Mouse (Mus musculus): Measurements from ENCODE around the gene Iqub. TPM values are rescaled to one million over a fixed set of nuclear protein-coding genes. Genes with fewer than 3 reads are reported as not detected.

Iqub gene
- polyA plus RNA-seq (2015; fragmentation: Nextera tagmentation; extraction: Ambion mirVana) = 0.05 and 0.12 TPM in 2 replicates

DNA sequence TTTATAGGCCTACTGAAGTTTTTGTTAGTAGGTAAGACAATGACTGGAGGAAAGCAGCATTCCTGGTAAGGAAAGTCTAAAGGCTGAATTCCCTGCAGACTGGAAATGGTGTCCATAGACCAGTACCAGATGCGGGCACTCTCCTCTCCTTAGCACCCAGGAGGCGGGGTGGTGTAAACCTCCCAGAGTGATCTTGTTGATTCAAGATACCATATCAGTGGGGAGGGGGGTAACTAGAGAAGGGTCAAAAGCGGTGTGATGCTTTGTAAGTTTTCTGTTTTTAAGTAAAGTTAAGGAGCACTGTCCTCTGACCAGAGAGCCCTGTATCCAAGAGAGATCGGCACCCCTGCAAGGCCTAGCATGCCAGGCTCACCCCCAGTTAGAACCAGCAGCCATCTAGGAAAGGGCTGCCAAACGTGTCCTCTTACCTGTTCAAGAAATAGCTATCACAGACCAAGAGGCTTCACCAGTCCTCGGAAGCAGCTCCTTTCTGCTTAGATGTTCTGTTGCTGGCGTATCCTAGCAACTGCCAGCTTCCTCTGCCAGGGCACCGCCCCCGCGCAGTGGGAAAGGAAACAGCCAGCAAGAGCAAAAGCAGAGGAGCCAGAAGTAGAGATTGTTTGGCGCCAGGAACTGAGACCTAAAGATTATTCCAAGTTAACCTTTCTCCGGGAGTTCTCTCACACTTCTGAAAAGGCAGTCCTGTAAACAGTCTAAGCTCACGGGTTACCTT is at the start of gene Iqub:
Iqub (minus strand) TSS at position 516 of the 733 bp plus-strand sequence.
- peak; percentile 86 for ATAC-seq (replicated peaks; ENCODE audit: low FRiP score)
- 25% methylated on average over 13 of the region's 13 CpGs for WGBS

DNA sequence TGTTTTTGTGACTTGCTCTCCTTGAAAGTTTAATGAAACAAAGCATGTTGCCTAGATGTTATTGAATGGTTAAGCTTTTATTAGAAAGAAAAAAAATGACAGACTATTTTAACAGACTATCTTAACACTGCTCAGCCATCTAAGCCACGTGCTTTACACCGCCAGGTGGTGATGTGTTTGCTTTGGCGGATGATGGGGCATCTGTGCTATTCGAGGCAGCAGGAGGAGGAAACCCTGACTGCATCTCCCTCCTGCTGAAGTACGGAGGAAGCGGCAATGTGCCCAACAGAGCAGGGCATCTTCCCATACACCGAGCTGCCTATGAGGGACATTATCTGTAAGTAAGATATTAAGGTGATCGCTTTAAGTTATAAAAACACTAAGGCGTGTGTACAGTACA is 49.2 kb upstream of the Iqub start:
- Histone ChIP-seq H3K27me3 (no peaks in the 10 kb centered on the region), H3K36me3 (no peaks in the 10 kb centered on the region), H3K9me3 (replicated peaks) (no peaks in the 10 kb centered on the region), H3K4me3 (replicated peaks) (no peak overlapping the region), H3K27ac (no peak overlapping the region), H3K4me1 (no peaks in the 10 kb centered on the region), H3K4me2 (no peak overlapping the region), H3K9ac (no peak overlapping the region)
- no peak for ATAC-seq (replicated peaks; ENCODE audit: low FRiP score)
- WGBS = 76% methylated on average over 9 of the region's 9 CpGs

More for the DNA sequence above, at the start of gene Iqub:
- Histone ChIP-seq H3K27ac (no peak within 1 kb of the TSS; the same call in 1 of the 2 replicates), H3K4me1 (peaks cover 6% of the 10 kb centered on the region), H3K36me3 (peaks cover 20% of the 10 kb centered on the region), H3K9me3 (replicated peaks) (no peaks in the 10 kb centered on the region), H3K4me3 (replicated peaks) (no peak within 1 kb of the TSS), H3K4me2 (peak within 1 kb of the TSS; percentile 25), H3K27me3 (no peaks in the 10 kb centered on the region), H3K9ac (no peak within 1 kb of the TSS)

DNA sequence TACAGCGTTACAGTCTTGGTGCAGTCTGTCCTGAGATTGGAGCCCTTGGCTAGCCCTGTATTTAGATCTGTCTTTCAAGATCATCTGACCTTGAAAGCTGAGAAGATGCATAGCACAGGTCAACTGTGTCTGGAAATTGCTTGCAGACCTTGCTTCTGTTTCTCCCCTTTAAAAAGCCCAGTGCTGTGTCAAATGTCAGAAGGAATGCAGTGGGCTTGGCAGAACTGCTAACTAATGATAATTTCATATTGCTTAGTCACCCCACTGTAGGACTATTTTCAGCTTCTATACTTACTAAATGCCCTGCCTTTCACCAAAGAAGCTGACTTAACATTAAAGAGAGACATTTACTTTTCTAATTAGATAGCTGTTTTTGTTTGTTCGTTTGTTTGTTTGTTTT is 40.6 kb upstream of the Iqub start:
- H3K9me3 ChIP-seq (replicated peaks) = no peaks in the 10 kb centered on the region
- WGBS = 72% methylated on average over 2 of the region's 2 CpGs

DNA sequence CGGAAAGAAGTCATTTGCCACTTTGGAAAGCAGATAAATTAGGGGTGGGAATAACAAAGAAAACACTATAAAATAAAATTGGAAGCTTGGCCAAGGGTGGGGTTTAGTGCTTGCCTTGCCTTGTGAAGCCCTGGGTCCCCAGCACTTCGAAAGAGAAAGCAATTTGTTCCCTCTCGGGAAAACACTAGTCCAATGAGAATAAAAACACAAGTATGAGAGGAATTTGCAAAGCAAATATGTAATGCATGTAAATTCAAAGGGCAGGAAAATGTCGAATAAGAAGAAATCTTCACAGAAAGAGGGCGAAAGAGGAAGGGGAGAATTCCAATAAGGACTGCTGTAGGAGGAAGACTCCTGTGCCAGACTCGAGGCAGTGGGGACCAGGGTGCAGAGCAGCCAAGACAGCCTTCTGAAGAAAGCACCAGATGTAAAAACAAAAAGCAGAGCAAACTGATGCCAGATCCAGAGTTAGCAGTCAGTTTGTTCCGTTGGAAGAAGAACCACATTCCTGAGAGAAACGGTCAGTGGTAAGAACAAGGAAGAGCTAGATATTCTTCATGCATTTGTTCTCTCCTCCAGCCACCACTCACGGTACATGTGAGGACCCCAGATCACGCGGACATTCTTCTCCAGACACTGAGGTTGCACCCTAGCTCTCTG is 39.7 kb upstream of the Iqub start:
- H3K4me1 ChIP-seq = peaks cover 17% of the 10 kb centered on the region
- H3K27me3 ChIP-seq = no peaks in the 10 kb centered on the region
- peak overlapping the region; percentile 62 for H3K27ac ChIP-seq
- H3K9me3 ChIP-seq (replicated peaks) = no peaks in the 10 kb centered on the region
- ATAC-seq (replicated peaks; ENCODE audit: low FRiP score) = no peak
- H3K4me3 ChIP-seq (replicated peaks) = no peak overlapping the region
- 0 out of 2 replicates have a peak overlapping the region, but pooled peaks have one; percentile 9 for H3K4me2 ChIP-seq
- no peaks in the 10 kb centered on the region for H3K36me3 ChIP-seq
- H3K9ac ChIP-seq = no peak overlapping the region
- WGBS = 57% methylated on average over 11 of the region's 11 CpGs

More for the DNA sequence above, 40.6 kb upstream of the Iqub start:
- no peak for ATAC-seq (replicated peaks; ENCODE audit: low FRiP score)
- Histone ChIP-seq H3K4me1 (peaks cover 17% of the 10 kb centered on the region), H3K4me2 (no peak overlapping the region), H3K36me3 (no peaks in the 10 kb centered on the region), H3K27ac (no peak overlapping the region), H3K4me3 (replicated peaks) (no peak overlapping the region), H3K9ac (no peak overlapping the region), H3K27me3 (no peaks in the 10 kb centered on the region)

DNA sequence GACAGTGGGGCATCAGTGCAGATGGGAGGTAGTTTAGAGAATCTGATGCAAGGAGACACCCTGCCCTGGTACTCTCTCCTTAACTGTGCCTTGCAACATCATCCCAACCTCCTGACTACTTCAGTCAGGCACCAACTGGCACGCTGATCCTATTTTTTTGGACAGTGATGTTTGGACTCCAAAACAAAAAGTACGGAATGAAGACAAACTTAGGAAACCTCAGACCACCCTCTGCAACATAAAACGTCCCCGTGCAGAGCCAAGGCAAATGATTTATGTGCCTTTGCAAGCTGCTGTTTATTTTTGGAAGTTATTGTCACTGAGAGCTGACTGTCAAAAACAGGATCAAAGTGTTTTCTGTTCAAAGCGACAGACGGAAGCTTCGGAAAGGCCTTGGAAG is 37.2 kb upstream of the Iqub start:
- H3K9ac ChIP-seq = no peak overlapping the region
- WGBS = 24% methylated on average over 7 of the region's 7 CpGs
- no peaks in the 10 kb centered on the region for H3K9me3 ChIP-seq (replicated peaks)
- ATAC-seq (replicated peaks; ENCODE audit: low FRiP score) = no peak
- H3K4me2 ChIP-seq = no peak overlapping the region
- no peaks in the 10 kb centered on the region for H3K27me3 ChIP-seq
- no peak overlapping the region for H3K4me3 ChIP-seq (replicated peaks)
- H3K36me3 ChIP-seq = no peaks in the 10 kb centered on the region
- H3K4me1 ChIP-seq = peaks cover 17% of the 10 kb centered on the region
- H3K27ac ChIP-seq = no peak overlapping the region

DNA sequence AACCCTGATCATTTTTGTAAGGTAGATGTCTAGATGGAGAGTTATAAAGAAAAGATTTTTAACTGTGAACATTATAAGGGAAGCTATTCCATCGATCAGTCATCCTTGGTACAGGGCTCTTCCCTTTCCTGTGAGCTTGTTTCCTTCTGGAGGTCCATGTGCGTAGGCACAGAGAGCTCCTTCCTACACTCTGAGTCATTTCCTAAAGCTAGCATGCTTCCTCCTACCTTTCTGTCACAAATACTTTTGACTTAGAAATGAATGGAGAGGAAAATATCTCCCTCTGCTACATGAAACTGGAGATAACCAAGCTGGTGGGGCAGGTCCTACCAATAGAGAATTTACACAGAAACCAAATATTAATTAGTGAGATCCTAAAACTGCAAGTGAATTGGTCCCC is 34.9 kb upstream of the Iqub start:
- Histone ChIP-seq H3K4me2 (no peak overlapping the region), H3K9ac (no peak overlapping the region), H3K4me1 (peaks cover 14% of the 10 kb centered on the region), H3K27me3 (no peaks in the 10 kb centered on the region), H3K9me3 (replicated peaks) (no peaks in the 10 kb centered on the region), H3K4me3 (replicated peaks) (no peak overlapping the region), H3K36me3 (no peaks in the 10 kb centered on the region), H3K27ac (no peak overlapping the region)
- 78% methylated on average over 2 of the region's 2 CpGs for WGBS
- no peak for ATAC-seq (replicated peaks; ENCODE audit: low FRiP score)

DNA sequence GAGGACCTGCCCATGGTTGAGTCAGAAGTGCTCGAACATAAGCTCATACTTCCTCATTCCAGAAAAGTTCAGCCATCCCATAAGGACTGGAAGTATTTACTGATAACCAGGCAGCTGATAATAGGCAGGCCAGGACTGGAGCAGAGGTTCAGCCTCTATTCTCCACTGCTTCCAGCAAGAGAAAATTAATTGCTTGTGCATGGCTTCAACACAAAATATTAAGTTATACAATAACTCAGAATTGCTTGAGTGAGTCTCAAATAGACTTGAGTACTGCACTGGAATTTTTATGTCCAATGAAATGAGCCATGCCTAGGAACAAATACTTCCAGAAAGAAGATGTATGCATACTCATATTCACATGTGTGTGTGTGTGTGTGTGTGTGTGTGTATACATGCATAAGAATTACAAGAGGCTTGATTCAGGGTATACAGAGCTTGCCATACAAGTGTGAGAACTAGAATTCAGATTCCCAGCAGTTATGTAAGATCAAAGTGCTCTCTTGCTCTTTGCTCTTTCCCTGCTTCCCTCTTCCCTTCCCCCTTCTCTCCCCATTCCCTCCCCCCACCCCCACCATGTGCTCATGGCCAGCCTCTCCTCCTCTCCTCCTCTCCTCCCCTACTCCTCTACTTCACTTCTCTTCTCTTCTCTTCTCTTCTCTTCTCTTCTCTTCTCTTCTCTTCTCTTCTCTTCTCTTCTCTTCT is 32.0 kb upstream of the Iqub start:
- Histone ChIP-seq H3K4me3 (replicated peaks) (no peak overlapping the region), H3K27me3 (no peaks in the 10 kb centered on the region), H3K27ac (peak overlapping the region; percentile 86), H3K36me3 (no peaks in the 10 kb centered on the region), H3K9me3 (replicated peaks) (no peaks in the 10 kb centered on the region), H3K4me1 (peaks cover 4% of the 10 kb centered on the region), H3K9ac (no peak overlapping the region), H3K4me2 (no peak overlapping the region)
- peak; percentile 89 for ATAC-seq (replicated peaks; ENCODE audit: low FRiP score)
- WGBS = 64% methylated on average over 1 of the region's 1 CpGs

DNA sequence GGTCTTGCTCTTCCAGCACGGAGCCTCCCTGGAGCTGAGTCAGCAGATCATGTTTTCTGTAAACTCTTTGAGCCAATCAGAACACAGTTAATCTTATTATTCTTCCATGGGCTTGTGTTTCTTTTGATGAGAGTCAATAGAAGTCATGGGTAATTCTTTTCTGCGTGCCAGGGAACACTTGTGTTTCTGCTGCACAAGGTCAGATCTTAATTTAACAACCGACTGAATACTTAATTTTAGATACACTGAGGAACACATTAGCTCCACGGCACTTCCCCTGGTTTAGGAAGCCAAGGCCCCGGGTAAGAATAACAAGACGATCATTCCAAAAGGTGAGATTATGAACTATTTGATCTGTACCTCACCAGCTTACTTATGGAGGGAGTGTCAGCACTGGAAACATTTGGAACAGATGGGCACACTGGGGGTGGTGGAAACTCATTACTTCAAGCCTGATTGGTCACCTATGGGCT is 28.3 kb upstream of the Iqub start:
- no peak overlapping the region for H3K4me2 ChIP-seq
- ATAC-seq (replicated peaks; ENCODE audit: low FRiP score) = no peak
- H3K9ac ChIP-seq = no peak overlapping the region
- 0 out of 2 replicates have a peak overlapping the region, but pooled peaks have one; percentile 18 for H3K27ac ChIP-seq
- no peaks in the 10 kb centered on the region for H3K4me1 ChIP-seq
- H3K36me3 ChIP-seq = no peaks in the 10 kb centered on the region
- H3K4me3 ChIP-seq (replicated peaks) = no peak overlapping the region
- H3K9me3 ChIP-seq (replicated peaks) = no peaks in the 10 kb centered on the region
- 64% methylated on average over 6 of the region's 6 CpGs for WGBS
- no peaks in the 10 kb centered on the region for H3K27me3 ChIP-seq

DNA sequence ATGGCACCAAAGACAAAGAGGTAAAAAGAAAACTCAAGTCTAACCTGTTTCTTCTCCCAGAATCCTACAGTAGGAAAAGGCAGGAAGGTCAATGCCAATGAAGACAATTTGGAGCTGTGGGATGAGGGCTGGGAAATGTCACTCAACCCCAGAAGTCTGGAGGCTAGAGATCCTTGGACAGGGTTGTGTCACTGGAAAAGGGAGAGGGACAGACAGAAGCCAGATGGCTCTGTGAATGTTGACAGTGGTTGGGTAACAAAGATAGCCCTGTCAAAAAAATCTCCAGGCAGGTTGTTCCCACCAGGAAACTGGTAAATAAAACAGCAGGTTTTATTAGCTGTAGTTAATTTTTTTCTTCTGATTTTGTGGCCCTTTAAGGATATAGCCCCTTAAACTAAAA is 27.5 kb upstream of the Iqub start:
- H3K9ac ChIP-seq = no peak overlapping the region
- no peaks in the 10 kb centered on the region for H3K36me3 ChIP-seq
- H3K27me3 ChIP-seq = no peaks in the 10 kb centered on the region
- no peak for ATAC-seq (replicated peaks; ENCODE audit: low FRiP score)
- no peaks in the 10 kb centered on the region for H3K4me1 ChIP-seq
- no peak overlapping the region for H3K27ac ChIP-seq
- H3K9me3 ChIP-seq (replicated peaks) = no peaks in the 10 kb centered on the region
- H3K4me3 ChIP-seq (replicated peaks) = no peak overlapping the region
- no peak overlapping the region for H3K4me2 ChIP-seq

DNA sequence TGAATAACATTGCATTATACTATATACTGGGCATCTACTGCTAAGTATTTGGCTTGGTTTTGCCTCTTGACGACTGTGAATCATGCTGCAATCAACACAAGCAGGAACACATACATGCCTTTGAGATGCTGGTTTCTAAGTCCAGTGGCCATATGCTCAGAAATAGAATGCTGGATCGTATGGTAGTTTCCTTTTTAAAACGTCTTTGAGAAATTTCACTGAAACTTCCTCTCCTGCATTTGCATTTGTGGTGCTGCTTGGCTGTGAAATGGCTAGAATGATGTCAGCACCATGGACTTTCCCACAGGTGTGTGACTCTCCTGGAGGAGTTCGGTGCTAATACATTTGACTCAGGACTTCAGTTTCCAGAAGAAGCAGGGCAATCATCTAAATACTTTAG is 25.2 kb upstream of the Iqub start:
- Histone ChIP-seq H3K36me3 (no peaks in the 10 kb centered on the region), H3K27ac (no peak overlapping the region), H3K4me3 (replicated peaks) (no peak overlapping the region), H3K9me3 (replicated peaks) (no peaks in the 10 kb centered on the region), H3K4me2 (no peak overlapping the region), H3K27me3 (no peaks in the 10 kb centered on the region), H3K9ac (no peak overlapping the region), H3K4me1 (no peaks in the 10 kb centered on the region)
- no peak for ATAC-seq (replicated peaks; ENCODE audit: low FRiP score)
- 74% methylated on average over 4 of the region's 4 CpGs for WGBS

DNA sequence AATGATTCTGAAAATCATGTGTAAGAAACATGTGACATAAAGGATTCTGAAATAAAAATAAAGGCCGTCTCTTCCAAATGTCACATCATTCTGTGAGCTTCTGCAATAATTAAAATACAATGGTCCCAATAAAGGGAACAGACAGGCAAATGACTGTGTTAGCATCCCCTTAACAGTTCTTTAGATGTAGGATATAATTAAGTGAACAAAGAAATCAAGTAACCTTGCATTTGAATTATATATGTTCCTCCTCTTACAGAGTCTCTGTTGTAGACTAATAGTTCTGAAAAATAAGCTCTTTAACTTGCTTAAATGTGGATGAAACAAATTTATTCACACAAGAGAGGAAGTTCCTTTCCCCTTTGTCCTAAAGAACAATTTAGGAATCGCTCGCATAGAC is 23.6 kb upstream of the Iqub start:
- Histone ChIP-seq H3K9ac (no peak overlapping the region), H3K9me3 (replicated peaks) (no peaks in the 10 kb centered on the region), H3K27me3 (no peaks in the 10 kb centered on the region), H3K4me3 (replicated peaks) (no peak overlapping the region), H3K4me2 (no peak overlapping the region), H3K36me3 (no peaks in the 10 kb centered on the region), H3K4me1 (no peaks in the 10 kb centered on the region), H3K27ac (no peak overlapping the region)
- WGBS = 88% methylated on average over 3 of the region's 3 CpGs
- ATAC-seq (replicated peaks; ENCODE audit: low FRiP score) = no peak

DNA sequence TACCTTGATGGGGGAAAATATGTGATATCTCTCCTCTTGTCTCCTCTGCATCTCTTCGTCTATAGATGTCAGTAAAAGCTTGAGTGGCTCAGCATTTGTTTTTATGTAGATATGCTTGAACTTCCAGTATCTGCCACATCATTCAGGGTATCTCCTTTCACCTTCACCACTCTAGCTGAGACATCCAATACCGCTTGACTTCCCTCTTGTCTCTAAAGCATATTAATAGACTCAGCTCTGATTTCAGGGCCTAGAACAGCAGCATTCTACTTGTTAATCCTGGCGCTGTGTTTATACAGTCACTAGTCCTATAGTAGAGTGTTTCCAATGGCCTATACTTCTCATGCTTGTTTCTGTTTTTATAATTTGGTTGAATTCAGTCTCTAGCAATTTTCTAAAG is 17.9 kb upstream of the Iqub start:
- Histone ChIP-seq H3K9ac (no peak overlapping the region), H3K27ac (no peak overlapping the region), H3K4me3 (replicated peaks) (no peak overlapping the region), H3K4me1 (peaks cover 24% of the 10 kb centered on the region), H3K27me3 (no peaks in the 10 kb centered on the region), H3K4me2 (no peak overlapping the region), H3K36me3 (no peaks in the 10 kb centered on the region), H3K9me3 (replicated peaks) (no peaks in the 10 kb centered on the region)
- ATAC-seq (replicated peaks; ENCODE audit: low FRiP score) = no peak
- WGBS = 62% methylated on average over 3 of the region's 3 CpGs

All from kidney, embryonic 15.5 days (tissue).